Mouse (Mus musculus): ENCODE data around the gene Ggt1. TPM values are rescaled to one million over a fixed set of nuclear protein-coding genes. Genes with fewer than 3 reads are reported as not detected.

The Ggt1 gene
- total and polyA plus RNA-seq, 3 experiments = 1.3 to 3.8 (median 2.1) TPM

DNA sequence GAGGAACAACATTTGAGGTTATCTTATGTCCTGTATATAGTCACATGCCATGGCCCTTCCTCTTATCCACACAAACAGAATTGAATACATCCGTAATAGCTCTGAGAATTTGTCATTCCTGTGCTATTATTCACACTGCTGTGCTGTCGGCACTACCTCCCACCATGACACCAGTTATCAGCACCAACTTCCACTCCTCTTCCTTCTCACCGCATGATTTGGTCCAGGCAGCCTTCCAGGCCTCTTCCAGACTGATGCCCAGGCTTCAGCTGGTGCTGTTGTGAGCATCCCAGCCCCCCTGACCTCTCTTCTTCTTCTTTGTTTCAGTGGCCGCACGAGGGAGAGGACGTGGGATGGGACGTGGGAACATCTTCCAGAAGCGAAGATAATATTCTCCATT, 26.5 kb upstream of the Ggt1 start:
- Histone ChIP-seq H3K4me3 (replicated peaks in 1 of 3; ENCODE audit: low read depth in 2 of 3, low read length in 2 of 3, poor library complexity in 1 of 3) (no peak overlapping the region), H3K79me2 (replicated peaks; ENCODE audit: control insufficient read depth, extremely low read depth, insufficient read depth, poor library complexity, severe bottlenecking) (peaks cover 12% of the 10 kb centered on the region), H3K27ac (ENCODE audit: insufficient read depth, low read depth) (no peak overlapping the region), H3K27me3 (replicated peaks) (no peaks in the 10 kb centered on the region), H3K4me2 (ENCODE audit: insufficient read depth, low read depth, poor library complexity, severe bottlenecking) (no peak overlapping the region), H3K9me3 (replicated peaks; ENCODE audit: low read length) (no peaks in the 10 kb centered on the region), H3K36me3 (replicated peaks in 1 of 2; ENCODE audit: control insufficient read depth in 1 of 2, insufficient read depth in 1 of 2, low read length in 1 of 2) (peaks cover 42 to 63% of the 10 kb centered on the region in 2 experiments), H3K9ac (ENCODE audit: insufficient read depth, low read depth) (no peak overlapping the region), H3K4me1 (ENCODE audit: control insufficient read depth in 1 of 2, insufficient read depth in 2 of 2) (peaks cover 10 to 19% of the 10 kb centered on the region in 2 experiments)
- no peak for TF ChIP-seq CTCF (conservative IDR thresholded peaks at IDR 0.05 in 1 of 2, IDR thresholded peaks at IDR 0.05 in 1 of 2; ENCODE audit: low read depth in 2 of 2, low read length in 2 of 2)
- no peak for TF ChIP-seq SMC3 (IDR thresholded peaks at IDR 0.05; ENCODE audit: low read depth, low read length)
- TF ChIP-seq CHD2 (IDR thresholded peaks at IDR 0.05; ENCODE audit: low read length) = no peak
- TF ChIP-seq KAT2A (IDR thresholded peaks at IDR 0.05; ENCODE audit: insufficient replicate concordance, low read length) = no peak
- no peak for TF ChIP-seq BHLHE40 (IDR thresholded peaks at IDR 0.05; ENCODE audit: low read depth, low read length)
- no peak for TF ChIP-seq MYC (IDR thresholded peaks at IDR 0.05; ENCODE audit: low read depth, low read length)
- TF ChIP-seq IRF4 (IDR thresholded peaks at IDR 0.05; ENCODE audit: low read depth, low read length) = no peak
- no peak for TF ChIP-seq E2F4 (IDR thresholded peaks at IDR 0.05; ENCODE audit: insufficient replicate concordance, low read depth, low read length)
- no peak for TF ChIP-seq CHD1 (IDR thresholded peaks at IDR 0.05; ENCODE audit: low read depth, low read length)
- no peak for TF ChIP-seq ZC3H11A (IDR thresholded peaks at IDR 0.05; ENCODE audit: low read depth, low read length)
- no peak for TF ChIP-seq ETS1 (conservative IDR thresholded peaks at IDR 0.05; ENCODE audit: low read depth, low read length)
- no peak for TF ChIP-seq MEF2A (IDR thresholded peaks at IDR 0.05; ENCODE audit: borderline replicate concordance, low read depth, low read length)
- TF ChIP-seq TCF12 (IDR thresholded peaks at IDR 0.05; ENCODE audit: low read depth, low read length) = no peak
- TF ChIP-seq NRF1 (IDR thresholded peaks at IDR 0.05; ENCODE audit: low read depth, low read length) = no peak
- no peak for TF ChIP-seq ZKSCAN1 (IDR thresholded peaks at IDR 0.05; ENCODE audit: borderline replicate concordance, low read depth, low read length)
- TF ChIP-seq MAX (IDR thresholded peaks at IDR 0.05; ENCODE audit: low read length) = no peak
- no peak for TF ChIP-seq USF1 (IDR thresholded peaks at IDR 0.05; ENCODE audit: low read depth, low read length)
- no peak for TF ChIP-seq UBTF (IDR thresholded peaks at IDR 0.05; ENCODE audit: low read depth, low read length)
- in situ Hi-C loops (cut with MboI; ENCODE audit: low pct_ligation_motif_present, low pct_unique_long_range_greater_than_20kb, low sequenced_read_pairs) = no loop called here
- no peak for DNase-seq (ENCODE audit: extremely low read depth)
- dilution Hi-C loops (cut with MboI; ENCODE audit: extremely low pct_ligation_motif_present, extremely low pct_unique_long_range_greater_than_20kb, low sequenced_read_pairs) = no loop called here

DNA sequence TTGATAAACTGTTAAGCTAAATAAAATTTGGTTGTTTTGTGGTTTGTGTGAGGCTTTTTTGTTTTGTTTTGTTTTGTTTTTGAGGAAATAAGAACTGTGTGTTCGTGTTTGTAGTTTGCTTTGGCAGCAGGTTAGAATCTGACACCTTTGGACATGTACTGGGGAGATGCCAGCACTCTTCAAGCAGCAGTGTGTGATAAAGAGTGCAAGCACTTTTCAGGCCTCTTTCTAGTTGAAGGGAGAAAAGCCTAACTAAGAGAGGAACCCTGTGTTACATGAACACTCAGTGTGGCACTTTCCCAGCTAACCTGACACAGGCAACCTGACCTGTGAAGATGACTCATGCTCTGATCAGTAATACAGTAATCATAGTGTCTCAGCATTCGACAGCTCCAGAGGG, 26.0 kb upstream of the Ggt1 start:
- Histone ChIP-seq H3K27me3 (replicated peaks) (no peaks in the 10 kb centered on the region), H3K9me3 (replicated peaks; ENCODE audit: low read length) (no peaks in the 10 kb centered on the region), H3K9ac (ENCODE audit: insufficient read depth, low read depth) (no peak overlapping the region), H3K4me3 (replicated peaks in 1 of 3; ENCODE audit: low read depth in 2 of 3, low read length in 2 of 3, poor library complexity in 1 of 3) (no peak overlapping the region), H3K79me2 (replicated peaks; ENCODE audit: control insufficient read depth, extremely low read depth, insufficient read depth, poor library complexity, severe bottlenecking) (peaks cover 12% of the 10 kb centered on the region), H3K4me2 (ENCODE audit: insufficient read depth, low read depth, poor library complexity, severe bottlenecking) (no peak overlapping the region), H3K27ac (ENCODE audit: insufficient read depth, low read depth) (no peak overlapping the region), H3K36me3 (replicated peaks in 1 of 2; ENCODE audit: control insufficient read depth in 1 of 2, insufficient read depth in 1 of 2, low read length in 1 of 2) (peaks cover 42 to 60% of the 10 kb centered on the region in 2 experiments), H3K4me1 (ENCODE audit: control insufficient read depth in 1 of 2, insufficient read depth in 2 of 2) (peaks cover 5 to 14% of the 10 kb centered on the region in 2 experiments)
- dilution Hi-C loops (cut with MboI; ENCODE audit: extremely low pct_ligation_motif_present, extremely low pct_unique_long_range_greater_than_20kb, low sequenced_read_pairs) = no loop called here
- TF ChIP-seq ZKSCAN1 (IDR thresholded peaks at IDR 0.05; ENCODE audit: borderline replicate concordance, low read depth, low read length) (no peak), CHD1 (IDR thresholded peaks at IDR 0.05; ENCODE audit: low read depth, low read length) (no peak), MXI1 (IDR thresholded peaks at IDR 0.05; ENCODE audit: low read depth, low read length) (no peak), NRF1 (IDR thresholded peaks at IDR 0.05; ENCODE audit: low read depth, low read length) (no peak), RCOR1 (conservative IDR thresholded peaks at IDR 0.05; ENCODE audit: low read depth, low read length) (no peak), GABPA (IDR thresholded peaks at IDR 0.05; ENCODE audit: insufficient replicate concordance, low read depth, low read length) (no peak), ZC3H11A (IDR thresholded peaks at IDR 0.05; ENCODE audit: low read depth, low read length) (no peak), IRF4 (IDR thresholded peaks at IDR 0.05; ENCODE audit: low read depth, low read length) (no peak), USF2 (conservative IDR thresholded peaks at IDR 0.05; ENCODE audit: low read depth, low read length) (no peak), POLR2A (IDR thresholded peaks at IDR 0.05; ENCODE audit: low read depth, low read length) (no peak), CHD2 (IDR thresholded peaks at IDR 0.05; ENCODE audit: low read length) (no peak), JUN (IDR thresholded peaks at IDR 0.05; ENCODE audit: insufficient read depth, low read depth, low read length) (no peak), JUND (conservative IDR thresholded peaks at IDR 0.05; ENCODE audit: low read depth, low read length) (no peak), PAX5 (IDR thresholded peaks at IDR 0.05; ENCODE audit: low read length) (no peak), BHLHE40 (IDR thresholded peaks at IDR 0.05; ENCODE audit: low read depth, low read length) (no peak), ZNF384 (IDR thresholded peaks at IDR 0.05; ENCODE audit: low read depth, low read length) (no peak), CTCF (conservative IDR thresholded peaks at IDR 0.05 in 1 of 2, IDR thresholded peaks at IDR 0.05 in 1 of 2; ENCODE audit: low read depth in 2 of 2, low read length in 2 of 2) (no peak), E2F4 (IDR thresholded peaks at IDR 0.05; ENCODE audit: insufficient replicate concordance, low read depth, low read length) (no peak), ELF1 (IDR thresholded peaks at IDR 0.05; ENCODE audit: low read depth, low read length) (no peak), SMC3 (IDR thresholded peaks at IDR 0.05; ENCODE audit: low read depth, low read length) (no peak)
- in situ Hi-C loops (cut with MboI; ENCODE audit: low pct_ligation_motif_present, low pct_unique_long_range_greater_than_20kb, low sequenced_read_pairs) = no loop called here
- no peak for DNase-seq (ENCODE audit: extremely low read depth)
